Mouse (Mus musculus): ENCODE results near the gene Cdk15. TPM values are rescaled to one million over a fixed set of nuclear protein-coding genes. Genes with fewer than 3 reads are reported as not detected.

Cdk15 gene
- polyA plus RNA-seq, 1 experiment from 2014 or later = 0.13 TPM

GRCm38 (mm10) chr1:59237614-59238211 lies 19.0 kb upstream of the Cdk15 start:
- WGBS = 1% methylated on average over 19 of the region's 19 CpGs
- peak overlapping the region; percentile 75 for H3K4me2 ChIP-seq
- H3K4me3 ChIP-seq (replicated peaks) = peak overlapping the region; percentile 84
- peak; percentile 45 for ATAC-seq (ENCODE audit: low FRiP score)
- H3K9me3 ChIP-seq = no peaks in the 10 kb centered on the region
- H3K27ac ChIP-seq = peak overlapping the region; percentile 50; the same call in 1 of the 2 replicates
- no peaks in the 10 kb centered on the region for H3K36me3 ChIP-seq (replicated peaks)
- peak overlapping the region; percentile 74 for H3K9ac ChIP-seq
- peaks cover 8% of the 10 kb centered on the region for H3K4me1 ChIP-seq
- no peaks in the 10 kb centered on the region; the same call in 1 of the 2 replicates for H3K27me3 ChIP-seq

GRCm38 (mm10) chr1:59243770-59244169 lies 12.9 kb upstream of the Cdk15 start:
- no peaks in the 10 kb centered on the region for H3K9me3 ChIP-seq
- 69% methylated on average over 2 of the region's 2 CpGs for WGBS
- no peak overlapping the region for H3K9ac ChIP-seq
- H3K27ac ChIP-seq = no peak overlapping the region
- no peaks in the 10 kb centered on the region; the same call in 1 of the 2 replicates for H3K27me3 ChIP-seq
- no peaks in the 10 kb centered on the region for H3K36me3 ChIP-seq (replicated peaks)
- ATAC-seq (ENCODE audit: low FRiP score) = no peak
- H3K4me1 ChIP-seq = no peaks in the 10 kb centered on the region
- H3K4me2 ChIP-seq = no peak overlapping the region
- no peak overlapping the region for H3K4me3 ChIP-seq (replicated peaks)

- Histone ChIP-seq H3K4me1 (no peaks in the 10 kb centered on the region), H3K4me2 (no peak overlapping the region), H3K4me3 (replicated peaks) (no peak overlapping the region), H3K9me3 (no peaks in the 10 kb centered on the region), H3K36me3 (replicated peaks) (no peaks in the 10 kb centered on the region), H3K9ac (no peak overlapping the region), H3K27ac (no peak overlapping the region), H3K27me3 (0 out of 2 replicates have a peak, but pooled peaks cover 4% of the 10 kb centered on the region)
- 2% methylated on average over 9 of the region's 9 CpGs for WGBS
- peak; percentile 49 for ATAC-seq (ENCODE audit: low FRiP score)
Measured at GRCm38 (mm10) chr1:59247602-59248001, 9.1 kb upstream of the Cdk15 start.

GRCm38 (mm10) chr1:59252762-59253161 lies 3.9 kb upstream of the Cdk15 start:
- Histone ChIP-seq H3K4me2 (peak overlapping the region; percentile 55), H3K4me3 (replicated peaks) (no peak overlapping the region; the same call in 1 of the 2 replicates), H3K4me1 (peaks cover 14% of the 10 kb centered on the region), H3K27me3 (peaks cover 17% of the 10 kb centered on the region; the same call in 1 of the 2 replicates), H3K27ac (no peak overlapping the region), H3K36me3 (replicated peaks) (no peaks in the 10 kb centered on the region), H3K9ac (no peak overlapping the region), H3K9me3 (no peaks in the 10 kb centered on the region)
- WGBS = 8% methylated on average over 4 of the region's 7 CpGs
- ATAC-seq (ENCODE audit: low FRiP score) = no peak

GRCm38 (mm10) chr1:59253301-59253909 lies 3.3 kb upstream of the Cdk15 start:
- WGBS = under 1% methylated on average over 15 of the region's 18 CpGs
- Histone ChIP-seq H3K4me3 (replicated peaks) (peak overlapping the region; percentile 27), H3K27me3 (peaks cover 17% of the 10 kb centered on the region; the same call in 1 of the 2 replicates), H3K4me2 (peak overlapping the region; percentile 55), H3K36me3 (replicated peaks) (no peaks in the 10 kb centered on the region), H3K9ac (peak overlapping the region; percentile 49), H3K27ac (no peak overlapping the region), H3K9me3 (no peaks in the 10 kb centered on the region), H3K4me1 (peaks cover 16% of the 10 kb centered on the region)
- ATAC-seq (ENCODE audit: low FRiP score) = peak; percentile 41; the same call in 1 of the 2 replicates

- no peak for ATAC-seq (ENCODE audit: low FRiP score)
- H3K27ac ChIP-seq = no peak overlapping the region
- no peak overlapping the region for H3K4me2 ChIP-seq
- 25% methylated on average over 3 of the region's 3 CpGs for whole genome bisulfite sequencing
- H3K9ac ChIP-seq = no peak overlapping the region
- peaks cover 13% of the 10 kb centered on the region; the same call in 1 of the 2 replicates for H3K27me3 ChIP-seq
- peaks cover 16% of the 10 kb centered on the region for H3K4me1 ChIP-seq
- H3K36me3 ChIP-seq (replicated peaks) = no peaks in the 10 kb centered on the region
- no peak overlapping the region for H3K4me3 ChIP-seq (replicated peaks)
- no peaks in the 10 kb centered on the region for H3K9me3 ChIP-seq
Measured at GRCm38 (mm10) chr1:59257736-59258135, 1.0 kb downstream of the Cdk15 start.

GRCm38 (mm10) chr1:59268931-59269330 lies 12.2 kb downstream of the Cdk15 start:
- H3K4me3 ChIP-seq (replicated peaks) = no peak overlapping the region
- no peak overlapping the region for H3K4me2 ChIP-seq
- H3K27me3 ChIP-seq = no peaks in the 10 kb centered on the region
- H3K36me3 ChIP-seq (replicated peaks) = no peaks in the 10 kb centered on the region
- WGBS = 71% methylated on average over 8 of the region's 8 CpGs
- no peak overlapping the region for H3K27ac ChIP-seq
- H3K4me1 ChIP-seq = peaks cover 16% of the 10 kb centered on the region; the same call in 1 of the 2 replicates
- no peak overlapping the region for H3K9ac ChIP-seq
- ATAC-seq (ENCODE audit: low FRiP score) = no peak
- no peaks in the 10 kb centered on the region for H3K9me3 ChIP-seq

DNA sequence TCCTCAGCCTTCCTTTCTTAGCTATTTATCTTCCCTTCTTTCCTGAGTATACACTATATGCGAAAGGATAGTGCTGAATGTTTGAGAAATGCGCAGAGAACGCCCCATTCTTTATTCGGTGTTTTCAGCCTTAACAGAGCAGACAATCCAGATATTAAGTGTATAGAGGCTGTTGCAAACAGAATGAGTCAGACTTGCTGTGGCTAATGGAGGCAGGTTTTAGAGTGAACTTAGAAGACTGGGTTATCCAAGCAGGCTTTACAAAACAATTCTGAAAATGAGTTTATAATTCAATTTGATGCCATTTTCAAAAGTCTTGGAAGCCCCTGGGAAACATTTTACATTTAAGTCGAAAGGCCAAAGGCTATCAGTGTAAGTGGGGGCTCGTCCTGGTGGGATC lies 12.8 kb downstream of the Cdk15 start:
- no peak for ATAC-seq (ENCODE audit: low FRiP score)
- Histone ChIP-seq H3K27ac (no peak overlapping the region), H3K9me3 (no peaks in the 10 kb centered on the region), H3K4me2 (no peak overlapping the region), H3K9ac (no peak overlapping the region), H3K27me3 (no peaks in the 10 kb centered on the region), H3K4me1 (peaks cover 16% of the 10 kb centered on the region; the same call in 1 of the 2 replicates), H3K36me3 (replicated peaks) (no peaks in the 10 kb centered on the region), H3K4me3 (replicated peaks) (no peak overlapping the region)
- WGBS = 89% methylated on average over 6 of the region's 6 CpGs

GRCm38 (mm10) chr1:59269951-59270689 lies 13.4 kb downstream of the Cdk15 start:
- no peak overlapping the region for H3K9ac ChIP-seq
- H3K9me3 ChIP-seq = no peaks in the 10 kb centered on the region
- H3K4me2 ChIP-seq = no peak overlapping the region
- no peaks in the 10 kb centered on the region for H3K27me3 ChIP-seq
- 55% methylated on average over 20 of the region's 20 CpGs for WGBS
- no peak overlapping the region for H3K4me3 ChIP-seq (replicated peaks)
- H3K36me3 ChIP-seq (replicated peaks) = no peaks in the 10 kb centered on the region
- no peak overlapping the region for H3K27ac ChIP-seq
- ATAC-seq (ENCODE audit: low FRiP score) = no peak
- H3K4me1 ChIP-seq = peaks cover 16% of the 10 kb centered on the region; the same call in 1 of the 2 replicates

GRCm38 (mm10) chr1:59272189-59272588 lies 15.5 kb downstream of the Cdk15 start:
- 37% methylated on average over 3 of the region's 3 CpGs for WGBS
- Histone ChIP-seq H3K4me2 (no peak overlapping the region), H3K9me3 (no peaks in the 10 kb centered on the region), H3K27me3 (0 out of 2 replicates have a peak, but pooled peaks cover 6% of the 10 kb centered on the region), H3K4me1 (peaks cover 16% of the 10 kb centered on the region; the same call in 1 of the 2 replicates), H3K9ac (no peak overlapping the region), H3K27ac (no peak overlapping the region), H3K36me3 (replicated peaks) (no peaks in the 10 kb centered on the region), H3K4me3 (replicated peaks) (no peak overlapping the region)
- no peak for ATAC-seq (ENCODE audit: low FRiP score)

- Histone ChIP-seq H3K27ac (no peak overlapping the region), H3K4me1 (no peaks in the 10 kb centered on the region), H3K27me3 (no peaks in the 10 kb centered on the region), H3K9me3 (no peaks in the 10 kb centered on the region), H3K36me3 (replicated peaks) (no peaks in the 10 kb centered on the region), H3K4me3 (replicated peaks) (no peak overlapping the region), H3K9ac (no peak overlapping the region), H3K4me2 (no peak overlapping the region)
- no peak for ATAC-seq (ENCODE audit: low FRiP score)
- WGBS = 84% methylated on average over 5 of the region's 5 CpGs
Measured at GRCm38 (mm10) chr1:59285880-59286279, 29.2 kb downstream of the Cdk15 start.

GRCm38 (mm10) chr1:59286316-59286850 lies 29.7 kb downstream of the Cdk15 start:
- ATAC-seq (ENCODE audit: low FRiP score) = no peak
- no peaks in the 10 kb centered on the region for H3K4me1 ChIP-seq
- H3K4me2 ChIP-seq = no peak overlapping the region
- H3K27ac ChIP-seq = no peak overlapping the region
- 78% methylated on average over 13 of the region's 13 CpGs for WGBS
- no peak overlapping the region for H3K9ac ChIP-seq
- no peaks in the 10 kb centered on the region for H3K27me3 ChIP-seq
- no peaks in the 10 kb centered on the region for H3K9me3 ChIP-seq
- H3K4me3 ChIP-seq (replicated peaks) = no peak overlapping the region
- H3K36me3 ChIP-seq (replicated peaks) = no peaks in the 10 kb centered on the region

All from forebrain, embryonic 12.5 days (tissue).